Mouse (Mus musculus) Patski (cell line): Measurements from ENCODE around the gene Cage1. TPM values are rescaled to one million over a fixed set of nuclear protein-coding genes. Genes with fewer than 3 reads are reported as not detected.
A peak's percentile ranks its signal among the peaks of the same experiment; 100 is the strongest.

ENCODE experiments used
- ATAC-seq: fragments of 100-300 bp; one replicate; pipeline ENCODE4 v1.8.0; 2021
- CTCF ChIA-PET: fragments of 350-600 bp; sonication (Branson Sonifier 250); formaldehyde crosslinking; loops from one replicate; lab custom pipeline; 2022; ENCODE audit warnings: inconsistent platforms; lab: Charles Lee
- POLR2A ChIA-PET: fragments of 350-600 bp; sonication (Branson Sonifier 250); formaldehyde crosslinking; loops from one replicate; lab custom pipeline; 2022; ENCODE audit warnings: antibody characterized with exemption, inconsistent platforms; lab: Charles Lee
- DNase-seq: peaks from one replicate; pipeline ENCODE4 v3.0.0-alpha.2; 2011; ENCODE audit warnings: low read depth, low spot score
- H3K27me3 ChIP-seq: fragments of 371-371 bp; one replicate; pipeline ENCODE4 v1.5.1; 2021
- CTCF ChIP-seq: fragments of 100-300 bp; IDR thresholded peaks from one replicate; pipeline ENCODE4 v1.5.1; 2021
- in situ Hi-C: fragments of 300-500 bp; cut with MboI; formaldehyde crosslinking; loops from 3 replicates; pipeline ENCODE4 v1.11.1; 2018; ENCODE audit warnings: low pct_unique_long_range_greater_than_20kb, mixed read lengths
- polyA plus RNA-seq: library from polyadenylated mRNA; unstranded; gene quantifications from one replicate; pipeline ENCODE4 v1.2.3, GENCODE M21; 2021

Gene Cage1
- polyA plus RNA-seq: 3.0 TPM

DNA sequence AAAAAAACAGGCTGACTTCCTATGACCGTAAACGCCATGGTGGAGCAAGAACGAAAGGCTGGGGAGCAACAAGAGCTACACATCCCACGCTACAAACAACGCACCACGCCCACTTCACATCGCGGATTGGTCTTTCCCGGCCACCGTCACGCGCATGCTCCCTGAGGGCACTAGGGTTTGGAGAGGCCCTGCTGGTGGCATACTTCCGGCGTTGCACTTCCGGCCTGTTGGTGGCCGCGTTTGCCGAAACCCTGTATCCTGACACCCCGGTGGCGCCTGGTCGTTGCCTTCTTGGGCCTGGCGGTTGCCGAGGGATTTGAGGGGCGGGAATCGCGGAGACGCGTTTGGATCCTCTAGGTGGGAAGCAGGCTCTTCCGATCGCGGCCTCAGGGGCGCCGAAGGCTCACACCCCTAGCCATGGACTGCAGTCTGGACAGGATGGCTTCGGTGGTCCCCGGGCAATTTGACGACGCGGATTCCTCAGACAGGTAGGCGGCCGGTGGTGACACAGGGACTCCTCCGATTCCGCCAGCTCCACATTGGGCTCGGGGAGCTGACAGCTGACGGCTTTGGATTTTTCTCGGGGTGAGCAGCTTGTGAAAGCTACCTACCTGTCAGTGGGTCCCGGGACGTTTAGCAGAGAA lies at the start of gene Cage1:
TSS of gene Cage1 (minus strand) at position 26 of the 644 bp plus-strand sequence.
- DNase-seq (peak; percentile 88), ATAC-seq (peak; percentile 94)
- in situ Hi-C loops: no loop called here
- CTCF ChIA-PET: interaction anchor here (1.3 kb wide), 1 partner anchor 64 kb away, joined by 3 read pairs; no protein-coding TSS in a partner anchor
- POLR2A ChIA-PET: no interaction called here
- H3K27me3 ChIP-seq: no peaks in the 10 kb centered on the region
- no peak for TF ChIP-seq CTCF

DNA sequence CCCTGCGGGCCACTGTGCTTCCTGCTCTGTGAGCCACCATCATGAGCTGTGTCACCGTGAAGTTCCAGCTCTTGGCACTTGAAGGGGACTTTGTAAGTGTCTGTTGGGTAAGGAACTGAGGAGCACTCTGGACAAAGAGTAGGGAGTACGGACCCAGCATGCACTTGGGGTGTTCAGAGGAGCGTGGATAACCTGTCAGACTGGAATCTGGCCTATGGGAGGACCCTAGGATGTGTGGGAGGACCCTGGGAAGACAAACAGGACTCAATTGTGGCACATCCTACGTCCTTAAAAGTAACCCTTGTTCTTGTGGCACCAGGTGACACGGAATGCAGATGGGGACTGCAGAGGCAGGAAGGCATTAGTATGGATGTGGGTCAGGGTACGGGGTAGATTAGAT lies 44.3 kb upstream of the Cage1 start:
- POLR2A ChIA-PET: no interaction called here
- no peaks in the 10 kb centered on the region for H3K27me3 ChIP-seq
- DNase-seq: no peak
- CTCF ChIA-PET: interaction anchor here (0.7 kb wide), 1 partner anchor 104 kb away, joined by 3 read pairs; no protein-coding TSS in a partner anchor
- no peak for TF ChIP-seq CTCF
- ATAC-seq: no peak
- in situ Hi-C loops: no loop called here

DNA sequence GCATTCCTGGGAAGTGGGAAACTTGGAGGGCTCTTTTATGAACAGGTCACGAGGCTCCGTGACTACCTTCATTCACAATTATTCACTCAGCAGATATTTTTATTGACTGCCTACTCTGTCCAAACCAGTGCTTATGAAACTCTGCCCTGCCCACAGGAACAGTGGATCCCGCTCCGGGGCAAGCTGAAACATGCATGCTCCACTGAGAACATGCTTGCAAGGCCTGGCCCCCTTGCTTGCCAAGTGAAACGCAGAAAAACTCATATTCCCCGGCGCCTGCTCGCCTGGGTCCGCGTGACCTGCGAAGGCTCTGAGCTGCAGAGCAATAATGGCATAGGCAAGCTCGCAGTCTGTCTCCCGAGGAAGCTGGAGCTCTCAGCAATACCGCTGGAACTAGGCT lies 43.9 kb upstream of the Cage1 start:
- no peak for DNase-seq
- no peak for TF ChIP-seq CTCF
- H3K27me3 ChIP-seq: no peaks in the 10 kb centered on the region
- no peak for ATAC-seq
- in situ Hi-C loops: no loop called here
- POLR2A ChIA-PET: no interaction called here
- CTCF ChIA-PET: no interaction called here

DNA sequence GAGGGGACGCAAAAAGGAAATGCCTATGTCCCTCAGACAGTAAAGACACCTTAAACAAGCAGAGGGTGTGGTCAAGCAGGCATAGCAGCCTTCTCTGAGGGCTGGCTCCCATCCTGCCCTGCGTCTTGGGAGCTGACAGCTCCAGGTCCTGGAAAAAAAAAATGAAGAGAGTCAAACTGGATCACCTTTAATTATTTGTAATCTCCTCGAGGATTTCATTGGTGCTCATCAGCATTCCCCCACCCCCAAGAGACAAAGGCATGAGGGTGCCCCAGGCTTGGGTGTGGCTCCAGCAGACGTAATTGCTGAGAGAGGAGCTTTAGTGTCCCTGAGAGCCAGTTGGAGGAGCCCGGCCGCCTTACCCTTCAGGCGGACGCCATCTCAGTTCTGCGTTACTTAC lies 43.1 kb upstream of the Cage1 start:
- no peak for DNase-seq

DNA sequence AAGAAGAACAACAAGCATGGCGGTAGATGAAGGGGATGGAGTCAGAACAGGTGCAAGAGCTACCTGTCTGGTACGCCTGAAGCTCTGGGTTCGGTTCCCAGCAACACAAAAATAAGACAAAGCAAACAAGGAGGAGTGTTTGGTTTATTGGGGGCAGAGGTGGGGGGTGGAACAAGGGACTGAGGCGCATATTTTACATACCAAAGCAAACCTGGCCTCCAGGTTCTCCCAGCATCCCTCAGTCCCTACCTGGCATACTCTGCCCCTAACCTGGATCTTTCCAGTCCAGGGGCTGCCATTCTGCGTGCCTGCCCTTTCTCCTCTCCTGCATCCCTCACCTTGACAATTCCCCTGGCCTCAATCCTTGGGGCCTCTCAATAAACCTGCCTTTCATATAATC lies 42.5 kb upstream of the Cage1 start:
- no peak for DNase-seq
- in situ Hi-C loops: no loop called here
- ChIA-PET POLR2A (no interaction called here), CTCF (no interaction called here)
- no peaks in the 10 kb centered on the region for H3K27me3 ChIP-seq
- no peak for TF ChIP-seq CTCF
- no peak for ATAC-seq

More for the DNA sequence above, 43.1 kb upstream of the Cage1 start:
- ChIA-PET CTCF (no interaction called here), POLR2A (no interaction called here)
- no peak for ATAC-seq
- H3K27me3 ChIP-seq: no peaks in the 10 kb centered on the region
- in situ Hi-C loops: no loop called here
- no peak for TF ChIP-seq CTCF

DNA sequence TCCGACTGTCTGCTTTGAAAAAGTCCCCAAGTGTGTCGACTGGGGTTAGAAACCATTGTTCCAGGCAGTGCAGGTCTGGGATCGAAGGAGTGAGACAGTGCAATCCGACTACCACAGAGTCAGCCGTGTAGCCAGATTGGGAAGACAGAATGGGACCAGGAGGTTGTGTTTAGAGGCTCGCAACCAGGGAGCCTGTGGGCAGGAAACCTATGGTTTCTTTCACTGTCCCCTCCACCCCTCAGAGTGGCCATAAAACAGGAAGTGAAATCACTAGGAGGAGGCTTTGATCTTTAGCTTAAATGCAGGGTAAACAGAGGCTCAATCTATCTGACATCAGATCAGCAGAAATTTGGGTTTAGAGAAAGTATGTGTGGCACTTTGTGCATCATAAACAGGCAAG lies 42.0 kb upstream of the Cage1 start:
- CTCF ChIA-PET: no interaction called here
- in situ Hi-C loops: no loop called here
- H3K27me3 ChIP-seq: no peaks in the 10 kb centered on the region
- ATAC-seq (no peak), DNase-seq (no peak)
- POLR2A ChIA-PET: no interaction called here
- no peak for TF ChIP-seq CTCF

DNA sequence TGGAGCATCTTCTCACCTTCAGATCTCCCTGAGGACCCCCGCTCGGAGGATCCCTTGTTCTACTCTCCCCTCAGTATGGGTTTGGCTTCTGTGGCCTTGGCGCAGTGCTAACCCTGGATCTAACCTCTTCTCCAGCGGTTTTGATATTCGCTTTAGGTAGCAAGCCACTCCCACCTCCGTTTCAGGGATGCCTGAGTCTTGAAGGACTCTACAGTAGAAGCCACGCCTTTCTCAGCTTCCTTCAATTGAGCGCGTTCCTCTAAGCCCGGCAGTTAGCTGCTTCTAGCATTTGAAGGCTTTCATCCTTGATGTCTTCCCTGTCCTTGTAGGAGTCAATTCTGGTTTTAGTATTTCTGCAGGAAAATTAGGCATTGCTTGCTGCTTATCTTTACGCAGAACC lies 40.2 kb upstream of the Cage1 start:
- no peak for DNase-seq
- in situ Hi-C loops: no loop called here
- ChIA-PET CTCF (no interaction called here), POLR2A (no interaction called here)
- no peaks in the 10 kb centered on the region for H3K27me3 ChIP-seq
- no peak for ATAC-seq
- no peak for TF ChIP-seq CTCF

DNA sequence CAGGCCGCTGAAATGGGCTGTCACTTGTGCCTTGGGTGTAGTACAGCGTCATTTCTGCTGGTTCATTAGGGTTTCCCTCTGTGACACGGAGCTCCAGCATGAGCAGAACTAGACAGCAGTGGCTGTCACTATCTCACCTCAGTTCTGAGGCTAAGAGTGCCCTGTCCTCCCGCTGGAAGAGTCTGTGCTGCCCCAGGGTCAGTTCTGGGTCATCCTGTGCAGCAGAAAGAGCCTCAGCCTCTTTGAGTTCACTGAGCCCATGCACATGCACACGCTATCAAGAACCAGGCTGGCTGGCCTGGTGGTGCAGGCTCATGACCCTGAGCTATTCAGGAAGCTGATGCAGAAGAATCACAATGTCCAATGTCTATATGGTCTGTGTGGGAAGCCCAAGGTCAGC lies 37.5 kb upstream of the Cage1 start:
- no peak for TF ChIP-seq CTCF
- CTCF ChIA-PET: no interaction called here
- no peaks in the 10 kb centered on the region for H3K27me3 ChIP-seq
- POLR2A ChIA-PET: interaction anchor here (0.6 kb wide), 1 partner anchor 1447 kb away, joined by 5 read pairs; no protein-coding TSS in a partner anchor
- in situ Hi-C loops: no loop called here
- no peak for DNase-seq
- no peak for ATAC-seq

DNA sequence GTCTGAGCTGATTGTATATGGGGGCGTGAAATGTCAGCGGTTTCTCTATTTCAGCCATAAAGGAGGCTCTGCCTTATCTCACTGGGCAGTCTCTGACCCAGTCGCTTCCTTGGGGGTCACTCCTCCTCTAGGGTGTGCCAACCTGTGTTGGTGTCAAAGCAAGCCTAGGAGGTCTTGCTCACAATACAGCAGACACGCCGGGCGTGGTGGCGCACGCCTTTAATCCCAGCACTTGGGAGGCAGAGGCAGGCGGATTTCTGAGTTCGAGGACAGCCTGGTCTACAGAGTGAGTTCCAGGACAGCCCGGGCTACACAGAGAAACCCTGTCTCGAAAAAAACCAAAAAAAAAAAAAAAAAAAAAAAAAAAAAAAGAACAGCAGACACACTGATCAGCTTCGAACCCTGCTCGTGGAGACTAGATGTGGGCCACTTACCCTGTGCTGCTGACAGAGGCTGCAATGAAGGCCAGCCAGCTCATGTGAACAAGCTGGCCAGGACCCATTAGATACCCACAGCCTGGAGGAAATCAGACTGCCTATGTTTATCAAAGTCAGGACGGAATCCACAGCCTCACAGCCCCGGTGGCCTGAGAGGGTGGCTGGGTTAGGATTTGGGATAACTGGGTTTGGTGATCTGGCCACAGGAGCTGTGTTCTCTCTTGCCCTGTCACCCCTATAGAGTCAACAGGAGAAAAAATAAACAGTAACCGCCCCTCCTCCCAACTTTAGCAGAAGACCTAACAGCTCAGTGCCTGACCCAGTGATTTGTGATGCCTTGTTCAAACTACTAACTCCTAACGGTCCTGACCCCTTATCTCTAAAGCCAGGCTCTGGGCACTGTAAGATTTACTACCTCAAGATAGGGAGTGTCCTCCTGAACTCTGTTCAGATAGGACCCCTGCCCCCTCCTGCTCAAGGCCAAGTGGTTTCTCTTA lies 36.8 kb upstream of the Cage1 start:
- no peak for ATAC-seq
- no peak for DNase-seq
- POLR2A ChIA-PET: no interaction called here
- CTCF ChIA-PET: no interaction called here
- TF ChIP-seq CTCF: no peak
- H3K27me3 ChIP-seq: no peaks in the 10 kb centered on the region
- in situ Hi-C loops: no loop called here

DNA sequence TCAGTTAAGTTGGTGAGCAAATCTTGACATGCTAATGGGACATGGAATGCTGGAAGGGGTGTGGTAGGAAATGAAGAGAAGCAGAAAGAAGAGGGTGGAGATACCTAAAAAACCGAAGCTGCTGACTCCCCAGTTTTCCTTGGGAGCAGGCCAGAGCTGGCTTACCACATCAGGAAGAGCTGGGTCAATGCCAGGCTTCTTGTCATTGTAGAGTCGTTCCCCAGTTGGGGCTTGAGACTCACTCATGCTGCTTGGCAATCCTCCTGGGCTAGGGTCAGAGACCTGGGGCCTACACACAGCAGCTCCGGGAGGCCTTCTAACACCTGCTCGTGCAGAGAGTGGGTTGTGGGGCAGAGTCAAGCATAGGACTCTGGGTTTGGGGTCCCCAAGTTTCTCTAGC lies 34.1 kb upstream of the Cage1 start:
- CTCF ChIA-PET: interaction anchor here (1.2 kb wide), 1 partner anchor 12 kb away, joined by 3 read pairs; no protein-coding TSS in a partner anchor
- POLR2A ChIA-PET: no interaction called here
- in situ Hi-C loops: no loop called here
- no peak for TF ChIP-seq CTCF
- no peak for ATAC-seq
- no peaks in the 10 kb centered on the region for H3K27me3 ChIP-seq
- peak; percentile 19 for DNase-seq
